Mouse (Mus musculus): Measurements from ENCODE around the gene Spock1. TPM values are rescaled to one million over a fixed set of nuclear protein-coding genes. Genes with fewer than 3 reads are reported as not detected.

The Spock1 gene
- 0.09 TPM in 1 of 2 replicates, not detected in the other for polyA plus RNA-seq (2014; fragmentation: Nextera tagmentation; extraction: Ambion mirVana)

GRCm38 (mm10) chr13:57908266-57908582 is at the start of gene Spock1:
TSS of gene Spock1 (minus strand) at chr13:57908332.
- no peaks in the 10 kb centered on the region for H3K4me1 ChIP-seq (ENCODE audit: insufficient read depth)
- H3K9ac ChIP-seq = no peak within 1 kb of the TSS
- peak; percentile 88 for TF ChIP-seq CTCF (IDR thresholded peaks at IDR 0.05; ENCODE audit: low read depth)
- peak within 1 kb of the TSS; percentile 28 for H3K4me3 ChIP-seq (ENCODE audit: low read depth, low read length)
- peak within 1 kb of the TSS; percentile 59 for H3K4me2 ChIP-seq
- DNase-seq (peak; percentile 94), ATAC-seq (ENCODE audit: insufficient read depth) (peak; percentile 75)
- H3K27me3 ChIP-seq (ENCODE audit: insufficient read depth, low read length) = peaks cover 22% of the 10 kb centered on the region
- under 1% methylated on average over 32 of the region's 32 CpGs for WGBS
- H3K36me3 ChIP-seq (ENCODE audit: insufficient read depth) = no peaks in the 10 kb centered on the region
- no peaks in the 10 kb centered on the region for H3K9me3 ChIP-seq (ENCODE audit: low read depth, low read length)
- no peak within 1 kb of the TSS for H3K27ac ChIP-seq (ENCODE audit: low read depth)

- Histone ChIP-seq H3K36me3 (ENCODE audit: insufficient read depth) (no peaks in the 10 kb centered on the region), H3K9ac (no peak overlapping the region), H3K4me1 (ENCODE audit: insufficient read depth) (no peaks in the 10 kb centered on the region), H3K9me3 (ENCODE audit: low read depth, low read length) (no peaks in the 10 kb centered on the region), H3K4me3 (ENCODE audit: low read depth, low read length) (no peak overlapping the region), H3K27ac (ENCODE audit: low read depth) (no peak overlapping the region), H3K4me2 (no peak overlapping the region), H3K27me3 (ENCODE audit: insufficient read depth, low read length) (no peaks in the 10 kb centered on the region)
- 65% methylated on average over 12 of the region's 12 CpGs for WGBS
- no peak for TF ChIP-seq CTCF (IDR thresholded peaks at IDR 0.05; ENCODE audit: low read depth)
- ATAC-seq (ENCODE audit: insufficient read depth) = no peak
- DNase-seq = no peak
Observed at GRCm38 (mm10) chr13:57950091-57950490, 42.0 kb upstream of the Spock1 start.

- Histone ChIP-seq H3K4me1 (ENCODE audit: insufficient read depth) (no peaks in the 10 kb centered on the region), H3K9ac (no peak overlapping the region), H3K4me3 (ENCODE audit: low read depth, low read length) (no peak overlapping the region), H3K9me3 (ENCODE audit: low read depth, low read length) (no peaks in the 10 kb centered on the region), H3K27ac (ENCODE audit: low read depth) (no peak overlapping the region), H3K27me3 (ENCODE audit: insufficient read depth, low read length) (no peaks in the 10 kb centered on the region), H3K36me3 (ENCODE audit: insufficient read depth) (no peaks in the 10 kb centered on the region), H3K4me2 (no peak overlapping the region)
- 83% methylated on average over 4 of the region's 4 CpGs for WGBS
- ATAC-seq (ENCODE audit: insufficient read depth) (no peak), DNase-seq (no peak)
- TF ChIP-seq CTCF (IDR thresholded peaks at IDR 0.05; ENCODE audit: low read depth) = no peak
Observed at GRCm38 (mm10) chr13:57949513-57949912, 41.4 kb upstream of the Spock1 start.

- DNase-seq = no peak
- no peak overlapping the region for H3K9ac ChIP-seq
- H3K27me3 ChIP-seq (ENCODE audit: insufficient read depth, low read length) = no peaks in the 10 kb centered on the region
- no peak overlapping the region for H3K27ac ChIP-seq (ENCODE audit: low read depth)
- H3K4me3 ChIP-seq (ENCODE audit: low read depth, low read length) = no peak overlapping the region
- no peaks in the 10 kb centered on the region for H3K36me3 ChIP-seq (ENCODE audit: insufficient read depth)
- no peaks in the 10 kb centered on the region for H3K9me3 ChIP-seq (ENCODE audit: low read depth, low read length)
- no peaks in the 10 kb centered on the region for H3K4me1 ChIP-seq (ENCODE audit: insufficient read depth)
- WGBS = 68% methylated on average over 11 of the region's 11 CpGs
- no peak overlapping the region for H3K4me2 ChIP-seq
- TF ChIP-seq CTCF (IDR thresholded peaks at IDR 0.05; ENCODE audit: low read depth) = no peak
- no peak for ATAC-seq (ENCODE audit: insufficient read depth)
Observed at GRCm38 (mm10) chr13:57945197-57945596, 37.1 kb upstream of the Spock1 start.

GRCm38 (mm10) chr13:57944434-57944833 is 36.3 kb upstream of the Spock1 start:
- H3K4me1 ChIP-seq (ENCODE audit: insufficient read depth) = no peaks in the 10 kb centered on the region
- no peaks in the 10 kb centered on the region for H3K36me3 ChIP-seq (ENCODE audit: insufficient read depth)
- no peaks in the 10 kb centered on the region for H3K9me3 ChIP-seq (ENCODE audit: low read depth, low read length)
- TF ChIP-seq CTCF (IDR thresholded peaks at IDR 0.05; ENCODE audit: low read depth) = no peak
- no peak overlapping the region for H3K4me2 ChIP-seq
- no peak overlapping the region for H3K27ac ChIP-seq (ENCODE audit: low read depth)
- 82% methylated on average over 5 of the region's 5 CpGs for WGBS
- no peak overlapping the region for H3K9ac ChIP-seq
- ATAC-seq (ENCODE audit: insufficient read depth) = no peak
- H3K27me3 ChIP-seq (ENCODE audit: insufficient read depth, low read length) = no peaks in the 10 kb centered on the region
- DNase-seq = no peak
- no peak overlapping the region for H3K4me3 ChIP-seq (ENCODE audit: low read depth, low read length)

- Histone ChIP-seq H3K4me2 (no peak overlapping the region), H3K4me1 (ENCODE audit: insufficient read depth) (no peaks in the 10 kb centered on the region), H3K36me3 (ENCODE audit: insufficient read depth) (no peaks in the 10 kb centered on the region), H3K9ac (no peak overlapping the region), H3K27me3 (ENCODE audit: insufficient read depth, low read length) (no peaks in the 10 kb centered on the region), H3K27ac (ENCODE audit: low read depth) (no peak overlapping the region), H3K9me3 (ENCODE audit: low read depth, low read length) (no peaks in the 10 kb centered on the region), H3K4me3 (ENCODE audit: low read depth, low read length) (no peak overlapping the region)
- no peak for ATAC-seq (ENCODE audit: insufficient read depth)
- TF ChIP-seq CTCF (IDR thresholded peaks at IDR 0.05; ENCODE audit: low read depth) = no peak
- no peak for DNase-seq
Observed at GRCm38 (mm10) chr13:57943900-57944299, 35.8 kb upstream of the Spock1 start.

GRCm38 (mm10) chr13:57937463-57938229 is 29.5 kb upstream of the Spock1 start:
- no peak overlapping the region for H3K27ac ChIP-seq (ENCODE audit: low read depth)
- H3K36me3 ChIP-seq (ENCODE audit: insufficient read depth) = no peaks in the 10 kb centered on the region
- H3K4me2 ChIP-seq = no peak overlapping the region
- no peaks in the 10 kb centered on the region for H3K9me3 ChIP-seq (ENCODE audit: low read depth, low read length)
- 71% methylated on average over 4 of the region's 4 CpGs for WGBS
- no peak overlapping the region for H3K4me3 ChIP-seq (ENCODE audit: low read depth, low read length)
- H3K9ac ChIP-seq = no peak overlapping the region
- no peak for ATAC-seq (ENCODE audit: insufficient read depth)
- no peaks in the 10 kb centered on the region for H3K27me3 ChIP-seq (ENCODE audit: insufficient read depth, low read length)
- no peaks in the 10 kb centered on the region for H3K4me1 ChIP-seq (ENCODE audit: insufficient read depth)
- DNase-seq = no peak
- no peak for TF ChIP-seq CTCF (IDR thresholded peaks at IDR 0.05; ENCODE audit: low read depth)
